Mouse (Mus musculus) C2C12 (cell line): ENCODE results near the gene Snap47. TPM values are rescaled to one million over a fixed set of nuclear protein-coding genes. Genes with fewer than 3 reads are reported as not detected.

Experiments
- H3K27me3 ChIP-seq: one replicate; pipeline ENCODE4 v1.6.1; 2011; ENCODE audit not compliant: control insufficient read depth, insufficient read depth, insufficient read length
- H3K36me3 ChIP-seq: one replicate; pipeline ENCODE4 v1.6.1; 2011; ENCODE audit not compliant: control insufficient read depth, insufficient read depth
- H3K4me3 ChIP-seq: one replicate; pipeline ENCODE4 v1.5.1; 2011; ENCODE audit warnings: mild to moderate bottlenecking, control low read depth; ENCODE audit not compliant: poor library complexity, insufficient read depth, severe bottlenecking
- H3K79me2 ChIP-seq: one replicate; pipeline ENCODE4 v1.6.1; 2011; ENCODE audit not compliant: control insufficient read depth, insufficient read depth
- H3K79me3 ChIP-seq: one replicate; pipeline ENCODE4 v1.6.1; 2011; ENCODE audit warnings: low read depth, control low read depth
- H3ac ChIP-seq: one replicate; pipeline ENCODE3; 2011; ENCODE audit warnings: low read depth; ENCODE audit not compliant: control insufficient read depth, insufficient read length
- CEBPB ChIP-seq: IDR thresholded peaks from one replicate; pipeline ENCODE4 v1.6.1; 2011; ENCODE audit warnings: low read depth, mild to moderate bottlenecking, control low read depth, moderate library complexity
- CTCF ChIP-seq: IDR thresholded peaks from one replicate; pipeline ENCODE4 v1.5.1; 2011; ENCODE audit not compliant: control insufficient read depth, insufficient read depth, insufficient read length
- FOSL1 ChIP-seq: IDR thresholded peaks from one replicate; pipeline ENCODE4 v1.8.0; 2011; ENCODE audit warnings: mild to moderate bottlenecking, low read length; ENCODE audit not compliant: poor library complexity, insufficient read depth, severe bottlenecking
- MAX ChIP-seq: IDR thresholded peaks from one replicate; pipeline ENCODE4 v1.6.1; 2011; ENCODE audit warnings: mild to moderate bottlenecking, control low read depth
- MYOD1 ChIP-seq: IDR thresholded peaks from one replicate; pipeline ENCODE4 v1.6.1; 2011; ENCODE audit warnings: low read depth; ENCODE audit not compliant: control insufficient read depth, insufficient read length
- MYOG ChIP-seq: IDR thresholded peaks from one replicate; pipeline ENCODE4 v1.6.1; 2011; ENCODE audit not compliant: control insufficient read depth, insufficient read length; ENCODE audit errors: extremely low read depth
- USF1 ChIP-seq: IDR thresholded peaks from one replicate; pipeline ENCODE4 v1.6.1; 2011; ENCODE audit warnings: low read depth, mild to moderate bottlenecking, control low read depth, moderate library complexity
- polyA plus RNA-seq: library from polyadenylated mRNA; unstranded; fragments of >200 nt; fragmentation: generic; extraction: Trizol; gene quantifications from one replicate; pipeline ENCODE4 v1.2.1, GENCODE M21; 2012; ENCODE audit warnings: missing spikeins

Snap47 gene
- polyA plus RNA-seq, 1 experiment = 54.3 TPM

DNA sequence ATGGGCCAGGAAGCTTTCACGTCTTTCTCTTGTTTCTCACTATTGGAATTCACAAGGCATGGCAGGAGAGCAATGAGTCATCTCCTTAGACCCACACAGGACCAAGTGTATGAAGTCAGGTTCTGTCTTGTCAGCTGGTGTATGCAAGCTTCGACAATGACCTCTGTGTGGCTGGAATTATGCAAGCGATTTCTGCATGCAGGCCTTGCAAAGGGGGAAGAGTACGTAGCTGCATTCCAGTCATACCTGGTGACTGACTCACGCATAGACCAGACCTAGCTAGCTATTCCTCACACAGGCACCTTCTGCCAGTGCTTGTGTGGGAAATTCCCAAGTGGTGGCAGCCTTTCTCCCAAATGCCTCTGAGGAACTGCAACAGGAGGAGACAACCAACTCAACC, 8.0 kb upstream of the Snap47 start:
- TF ChIP-seq MAX (peak; percentile 64), MYOG (no peak), CEBPB (peak; percentile 88), MYOD1 (peak; percentile 39), FOSL1 (peak; percentile 36), CTCF (no peak)
- no peaks in the 10 kb centered on the region for H3K27me3 ChIP-seq
- H3ac ChIP-seq = no peak overlapping the region
- H3K79me3 ChIP-seq = no peaks in the 10 kb centered on the region
- H3K79me2 ChIP-seq = no peaks in the 10 kb centered on the region
- H3K36me3 ChIP-seq = peaks cover 46% of the 10 kb centered on the region
- no peak overlapping the region for H3K4me3 ChIP-seq

- H3K4me3 ChIP-seq = no peak overlapping the region
- H3K27me3 ChIP-seq = no peaks in the 10 kb centered on the region
- peaks cover under 1% of the 10 kb centered on the region for H3K79me3 ChIP-seq
- H3ac ChIP-seq = no peak overlapping the region
- no peak for TF ChIP-seq MYOD1
- no peak for TF ChIP-seq MYOG
- no peak for TF ChIP-seq USF1
- TF ChIP-seq CTCF = no peak
- TF ChIP-seq CEBPB = no peak
- TF ChIP-seq MAX = no peak
- TF ChIP-seq FOSL1 = no peak
- H3K79me2 ChIP-seq = peaks cover 5% of the 10 kb centered on the region
- peaks cover 35% of the 10 kb centered on the region for H3K36me3 ChIP-seq
Observed at GRCm38 (mm10) chr11:59456891-59457290, 5.9 kb upstream of the Snap47 start.

- no peak overlapping the region for H3K4me3 ChIP-seq
- H3K36me3 ChIP-seq = peaks cover 39% of the 10 kb centered on the region
- H3K79me3 ChIP-seq = peaks cover 5% of the 10 kb centered on the region
Observed at GRCm38 (mm10) chr11:59456346-59456745, 5.4 kb upstream of the Snap47 start.

DNA sequence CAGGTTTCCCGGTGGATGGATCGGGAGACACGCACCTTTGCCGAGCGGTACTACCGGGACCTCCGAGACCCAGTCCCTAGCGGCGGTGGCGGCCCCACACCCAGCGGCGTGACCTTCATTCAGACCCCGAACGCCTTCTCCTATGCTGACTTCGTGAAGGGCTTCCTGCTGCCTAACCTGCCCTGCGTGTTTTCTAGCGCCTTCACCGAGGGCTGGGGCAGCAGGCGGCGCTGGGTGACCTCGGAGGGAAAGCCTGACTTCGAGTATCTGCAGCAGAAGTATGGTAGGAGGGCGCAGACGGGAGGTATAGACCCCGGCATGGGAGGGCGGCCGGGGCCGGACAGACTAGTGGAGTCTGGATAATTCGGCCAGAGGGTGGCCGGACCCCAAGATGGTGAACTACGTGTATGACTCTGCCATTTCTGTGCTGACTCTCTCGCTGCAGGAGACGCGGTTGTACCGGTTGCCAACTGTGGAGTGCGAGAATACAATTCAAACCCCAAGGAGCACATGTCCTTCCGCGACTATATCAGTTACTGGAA, 685 bp downstream of the Snap47 start:
- H3ac ChIP-seq = peak overlapping the region; percentile 86
- H3K79me3 ChIP-seq = peaks cover 12% of the 10 kb centered on the region
- H3K4me3 ChIP-seq = peak overlapping the region; percentile 80
- H3K27me3 ChIP-seq = no peaks in the 10 kb centered on the region
- H3K36me3 ChIP-seq = peaks cover 18% of the 10 kb centered on the region
- TF ChIP-seq CEBPB (no peak), MYOG (no peak), MYOD1 (no peak), MAX (no peak), FOSL1 (no peak), CTCF (no peak), USF1 (no peak)
- H3K79me2 ChIP-seq = peaks cover 47% of the 10 kb centered on the region

More at GRCm38 (mm10) chr11:59456346-59456745, 5.4 kb upstream of the Snap47 start:
- TF ChIP-seq FOSL1 (no peak), CEBPB (no peak), USF1 (no peak), CTCF (no peak), MYOG (no peak)
- Histone ChIP-seq H3K79me2 (peaks cover 10% of the 10 kb centered on the region), H3K27me3 (no peaks in the 10 kb centered on the region), H3ac (no peak overlapping the region)

- peaks cover 14% of the 10 kb centered on the region for H3K36me3 ChIP-seq
- H3K27me3 ChIP-seq = no peaks in the 10 kb centered on the region
- TF ChIP-seq MYOD1 (peak; percentile 29), USF1 (no peak), CTCF (no peak), FOSL1 (no peak)
Observed at GRCm38 (mm10) chr11:59449741-59450229, 1.2 kb downstream of the Snap47 start, which contains the start of gene Jmjd4. Gene Jmjd4 (plus strand): TSS chr11:59450045.

GRCm38 (mm10) chr11:59443102-59443501, 7.9 kb downstream of the Snap47 start:
- no peak overlapping the region for H3ac ChIP-seq
- no peak for TF ChIP-seq CTCF
- TF ChIP-seq USF1 = no peak
- no peak for TF ChIP-seq CEBPB
- TF ChIP-seq MYOD1 = no peak
- no peaks in the 10 kb centered on the region for H3K27me3 ChIP-seq
- no peaks in the 10 kb centered on the region for H3K79me3 ChIP-seq
- H3K4me3 ChIP-seq = no peak overlapping the region
- H3K79me2 ChIP-seq = peaks cover 5% of the 10 kb centered on the region
- peaks cover 6% of the 10 kb centered on the region for H3K36me3 ChIP-seq

More at GRCm38 (mm10) chr11:59449741-59450229, 1.2 kb downstream of the Snap47 start, which contains the start of gene Jmjd4:
- peak within 1 kb of the TSS; percentile 86 for H3ac ChIP-seq
- H3K79me3 ChIP-seq = peaks cover 12% of the 10 kb centered on the region
- H3K79me2 ChIP-seq = peaks cover 47% of the 10 kb centered on the region
- H3K4me3 ChIP-seq = peak within 1 kb of the TSS; percentile 80
